Mouse (Mus musculus) layer of hippocampus, postnatal 10 days (tissue): ENCODE data around the gene Poldip2. TPM values are rescaled to one million over a fixed set of nuclear protein-coding genes. Genes with fewer than 3 reads are reported as not detected.

Experiments used
- DNase-seq, 2 experiments: peaks; one replicate each; pipeline ENCODE4 v3.0.0; 2021; ENCODE audit warnings: low spot score in 2 of 2
- long read RNA-seq: library from polyadenylated mRNA; stranded (forward); transcript quantifications from one replicate; pipeline ENCODE4 v2.0.0, GENCODE M21; 2023
- total RNA-seq, 2 experiments: library from RNA; stranded (reverse); gene quantifications; 2 replicates each; pipeline ENCODE4 v1.2.3; 2021

Poldip2 gene
- 100 to 1,000 TPM; 116 to 126 TPM for total RNA-seq
- long read RNA-seq, transcript Poldip2-201 (11 exons, 2,054 nt): major isoform, 153 of 197 reads
- long read RNA-seq, partial matches to known transcripts: 19 of 197 reads
- long read RNA-seq, other reads (novel, unspliced or antisense): 25 of 197 reads

DNA sequence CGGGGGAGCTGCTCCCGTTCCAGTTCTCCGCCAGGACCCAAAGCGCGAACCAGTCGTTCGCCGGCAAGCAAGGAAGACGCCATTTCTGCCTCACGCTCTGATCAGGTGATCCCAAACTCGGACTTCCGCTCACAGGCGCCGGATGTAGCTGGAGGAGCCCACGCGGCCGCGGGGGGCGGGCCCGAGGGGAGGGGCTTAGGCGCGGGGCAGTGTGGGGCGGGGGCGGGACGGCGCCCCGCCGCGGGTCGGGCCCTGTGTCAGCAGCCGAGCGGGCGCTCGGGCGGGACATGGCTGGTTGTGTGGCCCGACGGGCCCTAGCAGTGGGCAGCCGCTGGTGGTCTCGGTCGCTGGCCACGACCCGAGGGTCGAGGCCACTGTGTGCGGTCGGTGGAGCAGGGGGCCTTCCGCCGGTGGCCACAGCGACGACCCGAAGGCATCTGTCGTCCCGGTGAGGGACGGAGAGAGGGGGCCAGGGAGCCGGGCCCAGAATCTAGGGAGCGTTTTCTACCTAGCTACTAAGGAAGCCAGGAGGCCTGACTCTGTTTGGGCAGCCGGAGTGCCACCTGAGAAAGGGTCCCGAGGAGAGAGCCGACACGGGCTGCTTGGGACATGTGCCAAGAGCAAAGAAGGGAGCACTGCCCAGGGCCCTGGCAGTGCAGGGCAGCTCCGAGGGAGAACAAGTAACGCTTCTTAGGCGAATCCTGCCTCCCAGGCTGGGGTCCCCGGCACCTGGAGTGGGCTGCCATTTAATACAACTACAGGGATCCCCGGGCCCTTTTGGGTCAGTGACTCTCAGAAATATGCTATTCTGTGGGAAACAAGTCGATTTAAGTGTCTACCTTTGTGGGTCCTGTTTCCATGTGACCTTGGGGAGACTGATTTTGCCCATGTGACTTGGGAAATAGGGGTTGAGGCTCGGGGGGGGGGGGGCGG, at the start of gene Poldip2, which contains the start of gene Tmem199:
Gene Poldip2, plus strand, starts transcription at position 169 of the 933 bp plus-strand sequence.
Gene Tmem199, minus strand, starts transcription at position 148 of the 933 bp plus-strand sequence.
- peak; percentile 81 to 86 for DNase-seq

DNA sequence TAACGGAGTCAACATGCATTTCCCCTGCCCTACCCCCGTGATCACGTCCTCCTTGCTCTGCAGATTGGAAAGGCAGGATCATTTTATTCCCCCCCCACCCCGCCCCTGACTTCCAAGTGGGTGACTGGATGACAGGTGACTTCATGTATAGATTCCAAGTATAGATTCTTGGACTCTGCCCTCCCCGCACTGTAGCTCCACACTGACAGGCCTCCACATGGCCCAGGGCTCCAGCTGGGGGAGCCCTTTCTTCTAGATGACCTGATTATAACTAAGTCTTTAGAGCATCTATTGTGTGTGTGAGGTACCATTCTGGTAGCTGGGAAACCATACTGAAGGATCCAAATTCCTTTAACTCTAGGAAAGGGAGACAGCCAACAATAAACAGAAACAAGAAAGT, 49.3 kb upstream of the Poldip2 start:
- no peak for DNase-seq

DNA sequence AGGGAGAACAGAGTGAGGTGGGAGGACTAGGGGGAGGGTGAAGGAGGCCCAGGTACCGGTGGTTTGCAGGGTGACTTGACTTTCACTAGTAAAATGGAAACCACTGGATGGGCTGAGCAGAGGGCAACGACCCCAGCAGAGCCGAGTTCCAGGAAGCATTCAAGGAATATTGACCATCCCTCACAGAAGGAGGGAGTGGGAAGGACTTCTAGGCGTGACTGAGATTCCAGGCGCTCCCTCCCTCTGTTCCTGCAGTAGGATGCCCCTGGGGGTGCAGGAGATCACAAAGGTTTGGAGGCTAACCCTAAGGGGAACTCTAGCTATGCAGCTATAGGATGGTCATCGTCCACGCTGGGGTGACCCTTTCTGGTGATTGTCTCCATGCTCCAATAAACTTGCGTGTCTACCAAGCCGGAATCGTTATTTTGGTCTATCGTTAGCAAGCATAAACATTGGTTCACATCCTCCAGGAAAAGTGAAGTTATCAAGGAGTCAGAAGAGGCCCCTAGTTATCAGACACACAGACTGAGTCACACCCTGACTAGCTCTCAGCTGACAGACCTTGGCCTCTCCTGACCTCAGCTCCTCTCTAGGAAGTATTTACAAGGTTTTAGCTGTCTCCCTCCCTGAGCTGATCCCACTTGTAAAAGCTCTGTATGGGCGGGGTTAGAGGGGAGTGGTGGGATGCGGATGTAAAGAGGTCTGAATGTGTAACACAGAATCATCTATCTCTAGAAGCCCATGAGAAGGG, 48.5 kb upstream of the Poldip2 start:
- no peak for DNase-seq

DNA sequence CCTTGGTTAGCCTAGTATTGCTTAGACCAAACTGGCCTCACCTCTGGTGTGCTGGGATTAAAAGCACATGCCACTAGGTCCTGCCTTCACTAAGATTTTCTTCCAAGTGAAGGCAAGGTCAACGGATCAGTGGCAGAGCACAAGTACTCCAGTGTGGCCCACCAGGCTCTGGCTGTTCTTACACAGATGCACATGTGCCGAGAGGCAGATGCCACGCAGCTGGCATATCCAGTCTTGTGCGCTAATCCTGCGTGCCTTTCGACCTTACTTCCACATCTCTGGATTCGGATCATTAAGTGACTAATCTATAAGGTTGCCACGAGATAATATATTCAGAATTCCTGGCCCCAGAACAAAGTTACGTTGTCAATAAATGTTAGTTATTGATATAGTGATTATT, 46.9 kb upstream of the Poldip2 start:
- DNase-seq: no peak

DNA sequence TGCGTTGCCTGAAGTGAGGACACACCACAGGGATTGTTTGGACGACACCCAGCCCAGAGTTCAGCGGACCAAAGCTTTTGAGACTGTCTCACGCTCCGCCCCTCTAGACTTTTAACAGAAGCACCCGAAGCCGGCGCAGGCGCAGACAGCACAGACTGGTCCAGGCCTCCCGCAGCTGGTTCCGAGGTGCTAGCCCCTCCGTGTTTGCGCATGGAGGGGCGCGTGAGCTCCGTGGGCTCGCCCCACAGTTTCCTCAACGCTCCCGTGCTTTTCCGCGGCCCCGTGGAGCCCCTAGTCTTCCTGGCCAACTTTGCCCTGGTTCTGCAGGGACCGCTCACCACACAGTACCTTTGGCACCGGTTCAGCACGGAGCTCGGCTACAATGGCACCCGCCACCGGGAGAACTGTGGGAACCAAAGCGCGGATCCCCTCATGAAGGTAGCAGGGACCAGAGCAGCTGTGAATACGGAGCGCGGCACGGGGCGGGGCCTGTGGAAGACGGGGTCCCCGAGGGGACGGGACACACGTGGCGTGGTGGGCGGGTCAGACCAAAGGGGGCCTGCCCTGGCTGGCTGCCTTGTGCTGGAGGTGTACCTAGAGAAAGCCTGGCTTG, 46.3 kb upstream of the Poldip2 start, which contains the start of gene Slc46a1:
Gene Slc46a1, plus strand, starts transcription at position 130 of the 613 bp plus-strand sequence.
- peak; percentile 79 to 85 for DNase-seq

DNA sequence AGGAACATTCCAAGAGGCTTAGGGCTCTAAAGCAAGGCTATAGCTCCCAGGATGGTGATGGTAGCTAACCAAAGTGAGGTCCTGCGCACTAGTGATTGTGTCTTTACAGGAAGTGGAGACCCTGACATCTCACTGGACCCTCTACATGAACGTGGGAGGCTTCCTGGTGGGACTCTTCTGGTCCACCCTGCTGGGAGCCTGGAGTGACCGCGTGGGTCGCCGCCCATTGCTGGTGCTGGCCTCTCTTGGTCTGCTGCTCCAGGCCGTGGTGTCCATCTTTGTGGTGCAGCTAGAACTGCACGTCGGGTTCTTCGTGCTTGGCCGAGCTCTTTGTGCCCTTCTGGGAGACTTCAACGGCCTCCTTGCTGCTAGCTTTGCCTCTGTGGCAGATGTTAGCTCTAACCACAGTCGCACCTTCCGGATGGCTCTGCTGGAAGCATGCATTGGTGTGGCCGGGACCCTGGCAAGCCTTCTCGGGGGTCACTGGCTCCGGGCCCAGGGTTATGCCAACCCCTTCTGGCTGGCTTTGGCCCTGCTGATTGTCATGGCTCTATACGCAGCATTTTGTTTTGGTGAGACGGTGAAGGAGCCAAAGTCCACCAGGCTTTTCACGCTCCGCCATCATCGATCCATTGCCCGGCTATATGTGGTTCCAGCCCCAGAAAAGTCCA, 45.6 kb upstream of the Poldip2 start:
- DNase-seq: peak in 1 of 2 experiments; percentile 22

DNA sequence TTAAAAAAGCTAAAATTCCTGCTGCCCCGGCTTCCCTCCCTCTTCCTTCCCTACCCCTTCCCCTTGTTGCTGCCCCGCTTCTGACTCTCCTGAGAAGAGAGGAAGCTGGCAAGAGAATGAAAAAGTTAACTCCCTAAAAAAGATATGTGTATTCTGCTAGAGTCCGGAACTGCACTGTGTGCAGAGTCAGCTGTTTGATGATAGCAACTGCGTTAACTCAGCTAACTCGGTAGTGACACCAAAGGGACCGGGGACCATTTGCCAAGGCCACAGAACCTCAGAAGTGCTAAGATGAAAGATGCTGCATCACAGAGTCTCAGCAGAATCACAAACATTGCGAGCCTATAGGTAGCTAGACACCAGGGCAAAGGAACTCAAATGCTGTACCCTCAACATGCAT, 44.5 kb upstream of the Poldip2 start:
- DNase-seq: no peak

DNA sequence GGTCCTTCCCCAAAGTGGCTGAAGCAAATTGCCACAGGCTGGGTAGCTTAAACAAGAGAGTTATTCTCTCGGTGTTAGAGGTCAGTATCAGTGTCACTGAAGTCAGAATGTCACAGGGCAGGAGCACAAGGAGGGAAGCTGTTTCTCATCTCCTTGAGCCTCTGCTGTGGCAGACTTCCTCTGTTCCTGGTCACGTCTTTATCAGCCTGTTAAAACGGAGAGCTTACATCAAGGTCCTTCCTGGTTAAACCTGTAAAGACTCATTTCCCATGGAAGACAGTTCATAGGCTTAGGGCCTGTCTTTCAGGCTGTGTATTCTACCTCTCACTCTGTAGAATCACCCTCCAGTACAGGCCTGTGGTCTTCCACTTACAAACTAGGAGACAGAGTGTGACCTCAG, 44.1 kb upstream of the Poldip2 start:
- no peak for DNase-seq

DNA sequence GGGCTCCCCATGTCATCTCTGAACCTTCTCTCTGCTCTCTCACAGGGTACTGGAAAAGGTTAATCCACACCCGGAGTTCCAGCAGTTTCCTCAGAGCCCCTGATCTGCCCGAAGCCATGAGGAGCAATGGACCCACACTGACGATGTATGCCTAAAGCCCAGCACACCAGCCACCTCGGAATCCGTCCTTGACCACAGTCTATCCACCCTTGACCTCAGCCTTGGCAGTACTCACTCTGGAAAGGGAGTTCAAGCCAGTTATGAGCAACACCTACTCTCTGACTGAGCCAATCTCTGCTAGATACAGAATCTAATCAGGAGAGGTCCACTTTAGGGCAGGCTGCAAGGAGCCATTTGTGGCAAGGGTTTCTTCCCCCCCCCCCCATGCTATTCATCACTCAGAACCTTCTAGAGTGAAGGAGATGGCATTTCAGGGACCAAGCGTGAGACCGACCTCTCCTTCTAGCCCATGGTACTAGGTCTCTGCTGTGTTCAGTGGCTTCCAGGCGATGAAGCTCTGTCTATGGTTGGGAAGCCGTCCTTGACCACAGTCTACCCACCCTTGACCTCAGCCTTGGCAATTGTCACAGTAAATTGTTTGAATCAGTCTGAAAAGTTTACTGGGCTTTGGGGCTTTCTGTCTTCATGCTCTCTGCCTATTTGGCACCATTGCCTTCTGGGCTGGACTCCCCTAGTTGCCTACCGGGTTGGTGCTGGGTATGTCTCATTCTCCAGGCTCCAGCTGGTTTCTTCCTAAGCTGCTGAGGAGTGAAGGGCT, 40.5 kb upstream of the Poldip2 start:
- DNase-seq: no peak

DNA sequence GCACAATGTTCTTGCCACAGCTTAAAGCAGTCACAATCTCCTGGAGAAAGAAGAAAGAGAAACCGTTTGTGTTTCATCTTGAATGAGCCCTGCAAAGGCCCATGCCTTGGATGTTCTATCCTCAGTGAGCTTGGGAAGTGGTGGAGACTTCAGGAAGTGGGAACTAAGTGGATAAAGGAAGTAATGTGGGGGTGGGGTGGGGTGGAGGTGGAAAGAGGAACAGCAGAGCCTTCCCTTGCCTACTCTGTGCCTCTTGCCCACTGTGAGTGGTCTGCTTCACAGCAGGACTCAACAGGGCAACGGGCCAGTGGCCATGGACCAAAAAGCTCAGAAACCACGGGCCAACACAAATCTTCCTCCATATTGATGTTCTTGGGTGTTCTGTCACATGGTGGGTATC, 36.7 kb upstream of the Poldip2 start:
- DNase-seq: no peak

DNA sequence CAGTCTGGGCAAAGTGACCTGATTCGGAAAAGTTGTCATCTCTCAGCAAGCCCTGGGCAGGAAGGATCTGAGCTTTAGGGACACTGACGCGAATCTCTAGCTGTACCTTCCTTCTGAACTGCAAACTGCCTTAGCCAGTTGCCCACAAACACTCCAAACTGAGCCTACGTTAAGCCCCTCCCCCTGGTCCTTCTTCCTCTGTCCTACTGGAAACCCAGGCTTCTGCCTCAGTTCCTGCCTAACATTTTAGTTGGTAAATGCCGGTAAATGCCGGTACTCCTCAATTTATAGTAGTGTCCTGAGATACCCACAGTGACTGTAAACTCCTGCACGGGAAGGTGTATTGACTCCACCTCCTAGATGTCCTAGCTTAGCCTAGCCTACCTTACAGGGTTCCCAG, 28.4 kb upstream of the Poldip2 start:
- no peak for DNase-seq

DNA sequence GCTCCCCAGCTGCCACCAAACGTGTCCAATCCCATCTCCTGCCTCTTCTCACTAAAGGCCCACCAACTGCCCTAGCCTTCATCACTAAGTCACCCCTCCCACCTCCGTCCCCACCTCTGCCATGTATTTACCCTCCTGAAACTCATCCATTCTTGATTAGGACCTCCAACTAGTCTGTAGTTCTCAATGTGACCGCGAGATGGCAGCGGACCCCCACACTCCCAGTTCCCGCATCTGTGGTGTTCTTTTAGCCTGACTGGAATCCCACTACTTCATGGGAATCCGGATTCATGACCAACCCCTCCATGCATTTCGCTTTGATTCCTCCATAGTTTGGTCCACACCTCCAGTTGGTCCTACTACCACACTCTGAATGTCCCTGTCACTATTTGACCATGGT, 23.8 kb upstream of the Poldip2 start:
- peak; percentile 91 to 93 for DNase-seq

DNA sequence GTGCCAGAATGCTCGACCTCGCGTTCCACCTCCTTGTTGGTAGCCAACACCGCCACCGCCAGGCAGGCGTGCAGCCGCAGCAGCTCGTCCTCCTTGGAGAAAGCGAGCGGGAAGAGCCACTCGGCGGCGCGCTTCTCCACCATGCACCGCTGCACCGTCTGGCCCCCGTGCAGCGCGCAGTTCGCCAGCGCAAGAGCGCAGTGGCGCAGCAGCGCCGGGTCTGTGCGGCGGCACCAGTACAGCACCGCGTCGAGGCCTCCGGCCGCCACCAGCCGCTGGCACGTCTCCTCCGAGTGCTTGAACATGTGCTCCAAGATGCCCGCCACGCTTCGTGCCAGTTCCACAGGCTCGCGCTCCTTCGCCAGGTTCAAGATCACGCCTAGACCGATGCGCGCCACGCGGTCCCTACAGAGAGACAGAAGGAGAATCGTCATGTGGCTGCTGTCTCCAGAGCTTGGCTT, 21.2 kb upstream of the Poldip2 start:
- peak; percentile 55 to 65 for DNase-seq

DNA sequence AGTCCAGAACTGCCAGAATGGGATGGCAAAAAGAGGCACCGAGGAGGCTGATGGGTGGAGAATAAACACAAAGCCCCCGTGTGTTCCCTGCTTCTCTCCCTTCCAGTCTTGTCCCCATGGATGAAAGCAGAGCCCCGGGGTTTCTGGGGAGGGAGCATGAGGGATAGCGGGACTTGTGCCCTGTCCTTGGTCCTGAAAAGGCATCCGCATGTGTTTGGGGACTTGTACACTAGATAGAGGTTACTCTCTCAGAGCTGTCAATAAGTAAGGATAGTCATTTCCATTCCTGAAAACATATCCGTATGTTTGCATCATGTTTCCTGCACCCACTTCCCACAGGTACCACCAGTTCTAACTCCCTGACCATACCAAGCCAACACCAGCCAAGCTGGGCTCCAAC, 16.1 kb upstream of the Poldip2 start:
- DNase-seq: no peak

DNA sequence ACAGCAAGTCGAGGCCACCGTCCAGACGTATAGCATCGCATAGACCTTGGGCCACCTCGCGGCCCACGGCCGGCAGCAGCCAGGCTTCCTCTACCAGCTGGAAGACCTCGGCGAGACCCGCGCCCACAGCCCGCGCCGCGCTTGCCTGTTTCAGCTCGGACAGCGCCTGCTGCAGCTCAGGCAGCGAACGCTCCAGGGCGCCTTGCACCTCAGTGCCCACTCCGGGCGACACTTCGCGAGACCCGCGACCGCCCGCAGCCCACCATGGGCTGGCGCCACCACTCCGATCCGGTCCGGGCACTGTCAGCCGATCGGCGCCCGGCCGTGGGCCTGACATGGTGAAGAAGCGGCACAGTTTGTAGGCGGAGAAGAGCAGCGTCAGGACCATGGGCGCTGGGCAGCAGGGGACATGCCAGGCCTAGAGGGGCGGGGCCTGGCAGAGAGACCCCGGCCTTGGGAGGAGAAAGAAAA, 14.9 kb upstream of the Poldip2 start:
- peak; percentile 58 to 69 for DNase-seq

DNA sequence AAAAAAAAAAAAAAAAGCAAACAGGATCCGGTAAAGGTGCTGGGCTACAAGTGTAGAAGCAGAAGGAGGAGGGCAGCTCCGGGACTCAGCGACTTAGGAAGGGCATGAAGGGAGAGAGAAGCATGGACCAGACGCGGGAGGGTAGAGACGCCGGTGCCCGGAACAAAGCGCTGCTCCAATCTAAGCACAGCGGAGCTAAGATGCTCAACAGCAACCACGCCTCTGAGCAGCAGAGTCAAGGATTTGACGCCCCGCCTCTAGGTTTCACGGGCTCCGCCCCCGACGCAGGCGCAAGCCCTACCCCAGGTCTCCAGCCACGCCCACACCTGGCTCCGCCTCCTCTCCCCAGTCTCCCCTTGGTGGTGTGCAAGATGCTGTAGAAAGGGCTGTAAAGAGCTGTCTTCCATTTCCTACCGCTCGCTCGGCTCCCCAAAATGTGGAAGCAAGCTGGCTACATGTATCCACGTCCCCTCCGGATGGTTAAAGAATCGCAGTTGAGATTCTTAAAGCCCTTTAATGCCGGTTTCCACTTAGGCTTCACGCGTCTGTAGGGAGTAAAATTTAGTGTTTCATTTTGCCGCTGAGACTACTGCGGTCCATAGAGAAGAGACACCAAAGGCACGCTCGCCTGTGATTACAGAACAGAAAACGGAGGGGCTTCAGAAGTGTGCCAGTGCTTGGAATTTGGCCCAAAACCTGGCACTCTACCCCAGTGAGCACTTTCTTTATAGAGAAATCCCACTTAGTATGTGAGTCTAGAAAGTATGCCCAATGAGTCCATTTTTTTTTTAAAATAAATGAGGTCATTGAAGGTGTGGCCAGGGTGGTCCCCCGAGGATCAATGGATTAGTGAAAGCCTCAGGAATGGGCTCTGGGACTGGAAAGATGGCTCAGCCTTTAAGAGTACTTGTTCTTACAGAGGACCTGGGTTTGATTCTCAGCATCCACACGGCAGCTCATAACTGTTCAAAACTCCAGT, 14.2 kb upstream of the Poldip2 start, which contains the start of gene Sarm1:
Gene Sarm1, minus strand, starts transcription at position 211 of the 979 bp plus-strand sequence.
- peak; percentile 95 to 96 for DNase-seq

DNA sequence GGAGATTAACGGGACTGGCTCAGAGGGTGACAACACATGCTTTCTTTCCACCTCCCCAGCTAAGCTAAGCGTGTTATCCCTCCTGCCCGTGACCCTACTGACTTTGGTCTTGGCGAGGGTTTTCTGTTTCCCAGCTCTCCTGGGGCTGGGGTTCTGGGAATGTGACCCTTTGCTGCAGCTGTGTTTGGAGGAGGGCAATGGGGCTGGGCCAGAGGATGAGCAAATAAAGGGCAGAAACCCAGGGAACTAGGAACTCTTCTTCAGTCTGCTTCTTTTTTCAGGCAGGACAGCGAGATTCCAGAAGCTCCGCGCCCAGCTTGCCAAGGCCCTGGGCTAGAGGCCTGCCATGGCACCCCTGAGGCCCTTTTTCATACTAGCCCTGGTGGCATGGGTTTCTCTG, 13.0 kb upstream of the Poldip2 start, which contains the start of gene Vtn:
Gene Vtn, plus strand, starts transcription at position 88 of the 400 bp plus-strand sequence.
- DNase-seq: no peak

DNA sequence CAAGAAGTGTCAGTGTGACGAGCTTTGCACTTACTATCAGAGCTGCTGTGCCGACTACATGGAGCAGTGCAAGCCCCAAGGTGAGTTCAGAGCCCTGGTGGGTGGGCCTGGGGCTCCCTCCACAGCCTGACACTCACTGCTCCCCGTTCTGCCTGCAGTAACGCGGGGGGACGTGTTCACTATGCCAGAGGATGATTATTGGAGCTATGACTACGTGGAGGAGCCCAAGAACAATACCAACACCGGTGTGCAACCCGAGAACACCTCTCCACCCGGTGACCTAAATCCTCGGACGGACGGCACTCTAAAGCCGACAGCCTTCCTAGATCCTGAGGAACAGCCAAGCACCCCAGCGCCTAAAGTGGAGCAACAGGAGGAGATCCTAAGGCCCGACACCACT, 12.4 kb upstream of the Poldip2 start:
- no peak for DNase-seq
